In the genomic region with DNA sequence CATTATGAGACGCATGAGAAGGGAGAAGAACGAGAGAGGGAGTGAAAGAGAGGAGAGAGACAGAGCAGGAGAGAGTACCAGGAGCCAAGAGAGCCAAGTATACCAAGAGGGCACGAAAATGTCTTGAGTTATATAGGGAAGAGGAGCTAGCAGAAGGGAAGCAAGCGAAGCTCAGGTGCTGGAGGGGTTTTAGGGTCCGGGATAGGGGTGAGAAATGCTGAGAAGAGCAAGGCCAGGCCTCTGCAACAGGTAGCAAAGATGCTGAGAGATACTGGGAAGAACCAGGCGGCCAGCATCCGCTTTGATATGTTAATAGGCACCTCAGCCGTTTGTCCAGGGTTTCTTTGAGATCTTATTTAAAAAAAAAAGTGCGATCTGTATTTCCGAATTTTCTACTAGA, we compare ENCODE assay signal across 8 mouse cellular contexts. TPM values are rescaled to one million over a fixed set of nuclear protein-coding genes. Genes with fewer than 3 reads are reported as not detected.
DNase-seq lines count a peak whose midpoint lies in the region; ATAC-seq and TF ChIP-seq lines count a peak whose summit lies in the region.

No protein-coding gene starts in this region.

- H3K36me3 ChIP-seq in kidney, embryonic 14.5 days (ENCODE audit: control insufficient read depth, insufficient read depth, low read length) = no peaks in the 10 kb centered on the region
- no peaks in the 10 kb centered on the region for H3K36me3 ChIP-seq in G1E (replicated peaks)
- no peaks in the 10 kb centered on the region for H3K36me3 ChIP-seq in forebrain, embryonic 11.5 days (ENCODE audit: control insufficient read depth, insufficient read depth, low read length)
- H3K36me3 ChIP-seq in limb, embryonic 10.5 days = no peaks in the 10 kb centered on the region
- no peaks in the 10 kb centered on the region for H3K36me3 ChIP-seq in neural tube, embryonic 15.5 days

- H3K9ac ChIP-seq in kidney, embryonic 14.5 days (ENCODE audit: low read depth, low read length) = peak overlapping the region; percentile 65
- peak overlapping the region; percentile 73 for H3K9ac ChIP-seq in forebrain, embryonic 11.5 days (ENCODE audit: low read length)
- H3K9ac ChIP-seq in neural tube, embryonic 15.5 days (replicated peaks) = peak overlapping the region; percentile 70

- peak overlapping the region; percentile 31 for H3K4me3 ChIP-seq in kidney, embryonic 14.5 days (ENCODE audit: low read length)
- H3K4me3 ChIP-seq in G1E (ENCODE audit: low read depth, low read length) = peak overlapping the region; percentile 66; the same call in 1 of the 2 replicates
- peak overlapping the region; percentile 15 for H3K4me3 ChIP-seq in forebrain, embryonic 11.5 days (ENCODE audit: low read depth, low read length)
- peak overlapping the region; percentile 38; the same call in 1 of the 2 replicates for H3K4me3 ChIP-seq in limb, embryonic 10.5 days
- H3K4me3 ChIP-seq in neural tube, embryonic 15.5 days (replicated peaks) = peak overlapping the region; percentile 33

- H3K4me1 ChIP-seq in kidney, embryonic 14.5 days (ENCODE audit: control insufficient read depth, insufficient read depth, low read length) = peaks cover 7% of the 10 kb centered on the region; the same call in 1 of the 2 replicates
- H3K4me1 ChIP-seq in G1E (ENCODE audit: insufficient read depth, low read depth, low read length) = peaks cover 44% of the 10 kb centered on the region
- H3K4me1 ChIP-seq in forebrain, embryonic 11.5 days (replicated peaks; ENCODE audit: control insufficient read depth, insufficient read depth, low read length) = peaks cover 4% of the 10 kb centered on the region; the same call in 1 of the 2 replicates
- H3K4me1 ChIP-seq in limb, embryonic 10.5 days = peaks cover 23% of the 10 kb centered on the region
- H3K4me1 ChIP-seq in neural tube, embryonic 15.5 days = peaks cover 17% of the 10 kb centered on the region

- DNase-seq in kidney, adult 11 months = no peak
- DNase-seq in G1E (ENCODE audit: low spot score) = no peak
- DNase-seq in forebrain, embryonic 11.5 days (ENCODE audit: low spot score) = peak; percentile 65
- peak; percentile 61 for DNase-seq in limb, embryonic 10.5 days (ENCODE audit: low spot score)
- no peak for DNase-seq in natural killer cell, adult 2 months (ENCODE audit: low spot score in 2 of 2)

- H3K4me2 ChIP-seq in kidney, embryonic 14.5 days (replicated peaks; ENCODE audit: low read depth, low read length) = peak overlapping the region; percentile 43
- peak overlapping the region; percentile 49 for H3K4me2 ChIP-seq in forebrain, embryonic 11.5 days (ENCODE audit: low read depth, low read length, severe bottlenecking)
- peak overlapping the region; percentile 59 for H3K4me2 ChIP-seq in neural tube, embryonic 15.5 days

- TF ChIP-seq CTCF in G1E (IDR thresholded peaks at IDR 0.05; ENCODE audit: low read depth, low read length) = no peak

- 30% methylated on average over 10 of the region's 10 CpGs for WGBS in kidney, embryonic 14.5 days
- WGBS in forebrain, embryonic 11.5 days = 12% methylated on average over 10 of the region's 10 CpGs
- 26% methylated on average over 10 of the region's 10 CpGs for WGBS in limb, embryonic 10.5 days
- WGBS in neural tube, embryonic 15.5 days = 16% methylated on average over 10 of the region's 10 CpGs

- no peak for ATAC-seq in kidney, embryonic 14.5 days (ENCODE audit: low FRiP score, low TSS enrichment)
- no peak for ATAC-seq in G1E (ENCODE audit: extremely low read depth, insufficient number of reproducible peaks, low FRiP score, poor library complexity, severe bottlenecking)
- ATAC-seq in forebrain, embryonic 11.5 days (replicated peaks; ENCODE audit: low FRiP score) = peak; percentile 37
- no peak for ATAC-seq in neural tube, embryonic 15.5 days (ENCODE audit: low FRiP score)
- ATAC-seq in megakaryocyte progenitor cell, adult 5-6 weeks (replicated peaks; ENCODE audit: poor library complexity) = no peak

- H3K9me3 ChIP-seq in kidney, embryonic 14.5 days (ENCODE audit: control insufficient read depth, low read length) = no peaks in the 10 kb centered on the region
- no peaks in the 10 kb centered on the region for H3K9me3 ChIP-seq in G1E (replicated peaks)
- no peaks in the 10 kb centered on the region for H3K9me3 ChIP-seq in forebrain, embryonic 11.5 days (ENCODE audit: control insufficient read depth, low read length)
- no peaks in the 10 kb centered on the region for H3K9me3 ChIP-seq in limb, embryonic 10.5 days (replicated peaks)
- no peaks in the 10 kb centered on the region for H3K9me3 ChIP-seq in neural tube, embryonic 15.5 days (replicated peaks)

- H3K27ac ChIP-seq in kidney, embryonic 14.5 days (ENCODE audit: low read depth, low read length) = peak overlapping the region; percentile 78
- peak overlapping the region; percentile 86 for H3K27ac ChIP-seq in forebrain, embryonic 11.5 days (ENCODE audit: low read depth, low read length)
- peak overlapping the region; percentile 93 for H3K27ac ChIP-seq in limb, embryonic 10.5 days
- peak overlapping the region; percentile 92 for H3K27ac ChIP-seq in neural tube, embryonic 15.5 days (replicated peaks)

- no peaks in the 10 kb centered on the region for H3K27me3 ChIP-seq in kidney, embryonic 14.5 days (ENCODE audit: control insufficient read depth, insufficient read depth, low read length)
- 0 out of 2 replicates have a peak, but pooled peaks cover 2% of the 10 kb centered on the region for H3K27me3 ChIP-seq in G1E (ENCODE audit: insufficient read depth, low read length)
- H3K27me3 ChIP-seq in forebrain, embryonic 11.5 days (ENCODE audit: control insufficient read depth, insufficient read depth, low read length) = no peaks in the 10 kb centered on the region
- H3K27me3 ChIP-seq in limb, embryonic 10.5 days (ENCODE audit: low read depth, poor library complexity, severe bottlenecking) = no peaks in the 10 kb centered on the region
- no peaks in the 10 kb centered on the region for H3K27me3 ChIP-seq in neural tube, embryonic 15.5 days (replicated peaks)

RNA-seq across cellular contexts. Expression of gene Tmpo, which starts 6.2 kb away (rescaled TPM):
- polyA plus RNA-seq in kidney, embryonic 14.5 days (2014; fragmentation: Nextera tagmentation; extraction: Ambion mirVana) = 293 and 328 TPM in 2 replicates
- total RNA-seq in G1E (2014; fragmentation: Nextera tagmentation) = 263 and 390 TPM in 2 replicates
- 492 and 529 TPM in 2 replicates for total RNA-seq in G1E (2017)
- polyA plus RNA-seq in G1E (2012) = 247 and 276 TPM in 2 replicates
- polyA plus RNA-seq in forebrain, embryonic 11.5 days (2014; fragmentation: Nextera tagmentation; extraction: Ambion mirVana) = 433 and 456 TPM in 2 replicates
- polyA plus RNA-seq in limb, embryonic 10.5 days (2016; fragmentation: Nextera tagmentation; extraction: Ambion mirVana) = 260 and 300 TPM in 2 replicates
- polyA plus RNA-seq in neural tube, embryonic 15.5 days (2015; fragmentation: Nextera tagmentation; extraction: Ambion mirVana) = 80.0 and 105 TPM in 2 replicates
- 266 and 302 TPM in 2 replicates for total RNA-seq in megakaryocyte progenitor cell, adult 5-6 weeks (2015)
- 461 and 467 TPM in 2 replicates for total RNA-seq in megakaryocyte progenitor cell, adult 5-6 weeks (2017)

Comparison
In these comparisons a context has a peak if more than half of its experiments do, and no peak if none do; other contexts are left out.
1. H3K4me3 ChIP-seq: peak in every context shown above with its lines; median percentile 66 in G1E; 38 in limb, embryonic 10.5 days; 33 in neural tube, embryonic 15.5 days; 31 in kidney, embryonic 14.5 days; 15 in forebrain, embryonic 11.5 days.
2. DNase-seq: peak in forebrain, embryonic 11.5 days (single experiment) and limb, embryonic 10.5 days (single experiment); none in kidney, adult 11 months (single experiment), G1E (single experiment) and natural killer cell, adult 2 months (0 of 2).
3. Peak in every context shown above with its lines, with median percentiles within 50 percentile points of each other: H3K27ac ChIP-seq, H3K4me2 ChIP-seq and H3K9ac ChIP-seq.